Mouse (Mus musculus) heart, embryonic 12.5 days (tissue): ENCODE measurements around the gene Htra2. TPM values are rescaled to one million over a fixed set of nuclear protein-coding genes. Genes with fewer than 3 reads are reported as not detected.

Experiments used
- ATAC-seq: fragments of 200-750 bp; cut with Nextera tagmentation; 2 replicates; pipeline ENCODE4 v1.8.0; 2017; ENCODE audit warnings: moderate TSS enrichment, moderate library complexity; ENCODE audit not compliant: insufficient number of reproducible peaks, low FRiP score
- H3K27ac ChIP-seq: fragments of 300-500 bp; sonication (generic); 2 replicates; pipeline ENCODE4 v1.5.1; 2016; ENCODE audit warnings: mild to moderate bottlenecking, moderate library complexity; ENCODE audit not compliant: poor library complexity, severe bottlenecking
- H3K27me3 ChIP-seq: fragments of 300-500 bp; sonication (generic); replicated peaks from 2 replicates; pipeline ENCODE4 v1.6.1; 2016; ENCODE audit warnings: mild to moderate bottlenecking, moderate library complexity
- H3K36me3 ChIP-seq: fragments of 300-500 bp; sonication (generic); 2 replicates; pipeline ENCODE4 v1.6.1; 2016; ENCODE audit warnings: mild to moderate bottlenecking, moderate library complexity
- H3K4me1 ChIP-seq: fragments of 300-500 bp; sonication (generic); replicated peaks from 2 replicates; pipeline ENCODE4 v1.6.1; 2016; ENCODE audit warnings: mild to moderate bottlenecking
- H3K4me2 ChIP-seq: fragments of 300-500 bp; sonication (generic); 2 replicates; pipeline ENCODE4 v1.6.1; 2016; ENCODE audit warnings: mild to moderate bottlenecking, moderate library complexity
- H3K4me3 ChIP-seq: fragments of 300-500 bp; sonication (generic); 2 replicates; pipeline ENCODE4 v1.5.1; 2016; ENCODE audit warnings: mild to moderate bottlenecking
- H3K9ac ChIP-seq: fragments of 300-500 bp; sonication (generic); 2 replicates; pipeline ENCODE4 v1.6.1; 2016; ENCODE audit warnings: mild to moderate bottlenecking, moderate library complexity
- H3K9me3 ChIP-seq: fragments of 300-500 bp; sonication (generic); replicated peaks from 2 replicates; pipeline ENCODE4 v1.6.1; 2016; ENCODE audit warnings: mild to moderate bottlenecking, moderate library complexity
- WGBS: fragments of 180-500 bp; shearing (Covaris S2); methylation state at CpG from one replicate; pipeline ENCODE4 v1.1.7; 2016; 5-methylcytosine and 5-hydroxymethylcytosine counted together
- polyA plus RNA-seq: library from polyadenylated mRNA; unstranded; fragments of >200 nt; fragmentation: Nextera tagmentation; extraction: Ambion mirVana; gene quantifications from 2 replicates; pipeline ENCODE4 v1.2.1, GENCODE M21; 2016

The Htra2 gene
- polyA plus RNA-seq = 86.7 and 86.9 TPM in 2 replicates

DNA sequence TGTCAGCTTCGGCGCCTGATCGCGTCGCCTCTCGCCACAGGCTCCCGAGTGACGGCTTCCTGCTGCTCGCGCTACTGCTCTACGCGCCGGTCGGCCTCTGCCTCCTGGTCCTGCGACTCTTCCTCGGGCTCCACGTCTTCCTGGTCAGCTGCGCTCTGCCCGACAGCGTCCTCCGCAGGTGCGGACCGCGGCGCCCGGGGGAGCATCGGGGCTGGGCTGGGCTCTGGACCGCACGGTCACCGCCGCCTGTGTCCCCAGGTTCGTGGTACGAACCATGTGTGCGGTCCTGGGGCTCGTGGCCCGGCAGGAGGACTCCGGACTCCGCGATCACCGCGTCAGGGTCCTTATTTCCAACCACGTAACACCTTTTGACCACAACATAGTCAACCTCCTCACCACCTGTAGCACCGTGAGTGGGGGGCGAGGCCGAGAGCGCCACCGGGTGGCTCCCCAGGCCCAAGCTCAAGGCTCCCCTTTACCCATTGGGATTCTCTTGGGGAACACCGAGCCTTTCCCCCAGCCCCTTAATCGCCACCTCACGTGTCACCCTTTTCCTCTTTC is at the start of gene Htra2:
Gene Htra2 (minus strand): TSS at position 403 of the 561 bp plus-strand sequence.
- peaks cover 33% of the 10 kb centered on the region for H3K36me3 ChIP-seq
- peak within 1 kb of the TSS; percentile 99 for H3K4me2 ChIP-seq
- WGBS = under 1% methylated on average over 49 of the region's 50 CpGs
- H3K4me3 ChIP-seq = peak within 1 kb of the TSS; percentile 84
- peaks cover 4% of the 10 kb centered on the region for H3K27me3 ChIP-seq
- peak within 1 kb of the TSS; percentile 85 for H3K27ac ChIP-seq
- H3K9me3 ChIP-seq = no peaks in the 10 kb centered on the region
- peaks cover 21% of the 10 kb centered on the region for H3K4me1 ChIP-seq
- peak; percentile 37 for ATAC-seq
- peak within 1 kb of the TSS; percentile 93 for H3K9ac ChIP-seq

DNA sequence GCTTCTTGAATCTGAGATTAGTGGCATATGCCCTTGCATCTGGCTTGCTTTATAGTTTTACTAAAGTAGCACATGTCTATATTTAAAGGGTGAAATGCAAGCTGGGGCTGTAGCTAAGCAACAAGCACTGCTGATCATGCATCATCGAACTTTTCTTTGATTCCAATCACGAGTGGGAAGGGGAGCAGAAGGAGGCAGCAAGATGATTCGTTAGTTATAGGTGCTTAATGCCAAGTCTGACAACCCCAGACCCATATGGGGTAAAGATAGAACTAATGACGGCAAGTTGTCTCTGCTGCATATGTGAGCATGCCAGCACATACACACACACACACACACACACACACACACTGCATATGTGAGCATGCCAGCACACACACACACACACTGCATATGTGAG is 49.1 kb upstream of the Htra2 start:
- Histone ChIP-seq H3K27me3 (peaks cover 11% of the 10 kb centered on the region), H3K27ac (no peak overlapping the region), H3K36me3 (0 out of 2 replicates have a peak, but pooled peaks cover 7% of the 10 kb centered on the region), H3K4me1 (peaks cover 28% of the 10 kb centered on the region), H3K4me3 (no peak overlapping the region), H3K4me2 (no peak overlapping the region), H3K9ac (no peak overlapping the region), H3K9me3 (no peaks in the 10 kb centered on the region)
- 85% methylated on average over 4 of the region's 4 CpGs for WGBS
- ATAC-seq = no peak

DNA sequence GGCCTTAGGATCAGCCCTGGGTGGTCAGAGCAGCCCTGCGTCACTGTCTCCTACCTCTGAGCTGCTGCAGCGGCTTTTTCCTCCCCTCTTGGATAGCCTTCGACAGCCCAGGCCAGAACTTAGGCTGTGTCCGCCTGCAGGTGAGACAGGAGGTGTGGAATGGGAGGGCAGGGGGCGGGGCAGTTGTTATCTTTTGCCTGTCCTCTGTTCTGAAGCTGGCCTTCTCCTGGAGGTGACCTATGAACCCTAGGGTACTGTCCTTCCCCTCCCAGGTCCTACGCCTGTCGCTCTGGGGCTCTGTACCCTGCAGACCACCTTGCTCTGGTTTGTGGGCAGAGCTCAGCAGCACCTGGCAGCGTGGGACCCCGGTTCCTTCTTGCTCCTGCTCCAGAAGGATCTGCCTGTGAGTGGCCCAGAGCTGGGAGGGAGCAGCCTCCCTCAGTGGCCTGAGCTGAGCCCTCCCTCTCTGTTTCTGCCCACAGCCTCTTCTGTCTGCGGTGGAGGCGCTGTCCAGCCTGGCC is 48.1 kb upstream of the Htra2 start:
- H3K4me1 ChIP-seq = peaks cover 24% of the 10 kb centered on the region
- WGBS = 46% methylated on average over 11 of the region's 11 CpGs

DNA sequence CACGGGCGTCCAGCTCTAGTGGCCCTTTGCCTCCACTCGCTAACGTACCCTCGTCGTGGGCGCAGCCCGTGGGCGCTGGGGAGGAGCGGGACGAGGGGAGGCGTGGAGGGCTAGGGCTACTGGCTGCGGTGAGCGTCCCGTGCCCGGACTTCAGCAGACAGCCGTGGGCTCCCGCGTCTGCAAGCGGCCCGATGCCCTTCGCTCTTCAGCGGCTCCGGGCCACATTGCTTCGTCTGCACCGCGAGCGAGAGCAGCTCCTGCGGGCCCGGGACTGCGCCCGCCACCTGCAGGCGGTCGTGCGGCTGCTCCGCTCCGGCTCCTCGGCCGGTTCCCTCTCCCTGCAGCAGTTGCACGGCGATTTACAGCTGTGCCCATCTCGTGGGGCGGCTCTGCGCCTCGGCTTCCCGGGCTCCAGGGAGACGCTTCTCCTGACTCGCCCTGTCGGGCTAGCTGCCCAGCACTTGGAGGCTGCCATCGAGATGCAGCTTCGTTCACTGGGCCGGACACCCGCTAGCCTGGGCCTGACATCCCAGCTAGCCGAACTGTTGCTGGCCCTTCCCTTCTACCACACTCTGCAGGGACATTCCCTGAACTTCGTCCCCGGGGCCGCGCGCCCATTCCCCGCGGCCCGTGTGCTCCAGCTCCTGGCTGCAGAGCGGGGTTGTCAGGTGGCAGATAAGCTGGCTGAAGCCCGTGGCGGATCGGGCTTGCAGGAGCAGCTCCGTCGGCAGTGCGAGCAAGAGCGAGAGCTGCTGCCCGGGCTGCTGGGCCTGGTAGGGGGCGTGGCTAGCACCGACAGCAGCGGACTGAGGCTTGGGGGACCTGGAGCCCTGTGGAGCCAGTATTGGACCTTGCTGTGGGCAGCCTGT is 46.8 kb upstream of the Htra2 start:
- 0 out of 2 replicates have a peak, but pooled peaks cover 7% of the 10 kb centered on the region for H3K36me3 ChIP-seq
- H3K4me1 ChIP-seq = peaks cover 15% of the 10 kb centered on the region
- peak overlapping the region; percentile 68 for H3K27ac ChIP-seq
- H3K4me2 ChIP-seq = peak overlapping the region; percentile 100
- H3K9me3 ChIP-seq = no peaks in the 10 kb centered on the region; the same call in 1 of the 2 replicates
- under 1% methylated on average over 74 of the region's 74 CpGs for WGBS
- ATAC-seq = peak; percentile 84
- H3K9ac ChIP-seq = peak overlapping the region; percentile 90
- peak overlapping the region; percentile 74 for H3K4me3 ChIP-seq
- peaks cover 13% of the 10 kb centered on the region for H3K27me3 ChIP-seq

More for the DNA sequence above, 48.1 kb upstream of the Htra2 start:
- Histone ChIP-seq H3K27ac (no peak overlapping the region), H3K9me3 (no peaks in the 10 kb centered on the region), H3K4me3 (no peak overlapping the region), H3K27me3 (peaks cover 13% of the 10 kb centered on the region), H3K36me3 (0 out of 2 replicates have a peak, but pooled peaks cover 7% of the 10 kb centered on the region), H3K9ac (peak overlapping the region; percentile 90; the same call in 1 of the 2 replicates), H3K4me2 (peak overlapping the region; percentile 100; the same call in 1 of the 2 replicates)
- ATAC-seq = no peak

DNA sequence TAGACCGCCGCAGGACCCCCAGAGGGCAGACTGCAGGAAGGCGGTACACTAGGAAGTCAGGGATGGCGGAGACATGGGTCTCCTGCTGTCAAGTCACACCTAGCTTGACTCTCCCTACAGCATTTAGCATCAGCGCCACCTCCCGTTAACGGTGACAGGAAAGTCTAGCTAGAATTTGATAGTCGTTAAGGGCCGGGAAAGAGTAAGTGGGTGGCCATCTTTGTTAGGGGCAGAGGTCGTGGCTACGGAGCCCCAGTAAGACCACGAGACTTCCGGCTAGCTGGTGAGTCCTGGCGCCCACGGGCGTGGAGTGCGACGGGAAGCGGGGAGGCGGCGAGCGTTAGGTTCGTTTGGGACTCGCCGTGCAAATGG is 46.2 kb upstream of the Htra2 start, which contains the start of the genes Ccdc142 and Gm42688:
Gene Ccdc142 (plus strand): TSS at position 286 of the 372 bp plus-strand sequence.
Gene Gm42688 (plus strand): TSS at position 302 of the 372 bp plus-strand sequence.
- under 1% methylated on average over 25 of the region's 25 CpGs for WGBS
- Histone ChIP-seq H3K9me3 (no peaks in the 10 kb centered on the region; the same call in 1 of the 2 replicates), H3K4me3 (peak within 1 kb of the TSS; percentile 74), H3K4me2 (peak within 1 kb of the TSS; percentile 100), H3K27me3 (peaks cover 17% of the 10 kb centered on the region), H3K27ac (peak within 1 kb of the TSS; percentile 68), H3K36me3 (0 out of 2 replicates have a peak, but pooled peaks cover 7% of the 10 kb centered on the region), H3K4me1 (peaks cover 15% of the 10 kb centered on the region), H3K9ac (peak within 1 kb of the TSS; percentile 90)
- peak; percentile 86 for ATAC-seq

DNA sequence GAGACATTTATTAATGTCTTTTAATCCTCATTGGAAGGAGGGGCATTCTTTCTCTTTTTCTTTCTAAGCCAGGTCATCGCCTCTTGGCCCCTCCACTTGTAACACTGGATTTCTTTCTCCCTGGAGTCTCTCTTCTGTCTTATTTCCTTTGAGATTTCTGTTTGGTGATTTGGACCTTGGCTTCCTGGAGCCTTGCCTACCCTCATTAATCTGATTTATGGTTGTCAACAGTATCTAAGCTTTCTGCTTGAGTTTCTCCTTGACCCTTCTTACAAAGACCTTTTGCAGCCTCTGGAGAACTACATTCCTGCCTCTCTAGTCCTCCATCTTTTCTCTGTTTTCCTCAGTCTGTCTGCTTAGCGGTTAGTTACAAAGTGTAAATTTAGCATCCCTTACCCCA is 43.3 kb upstream of the Htra2 start:
- Histone ChIP-seq H3K27me3 (peaks cover 34% of the 10 kb centered on the region), H3K4me3 (no peak overlapping the region), H3K4me2 (no peak overlapping the region), H3K4me1 (peaks cover 13% of the 10 kb centered on the region), H3K27ac (no peak overlapping the region), H3K9me3 (peaks cover 7% of the 10 kb centered on the region; the same call in 1 of the 2 replicates), H3K36me3 (no peaks in the 10 kb centered on the region), H3K9ac (no peak overlapping the region)
- 57% methylated on average over 2 of the region's 2 CpGs for WGBS
- ATAC-seq = no peak

DNA sequence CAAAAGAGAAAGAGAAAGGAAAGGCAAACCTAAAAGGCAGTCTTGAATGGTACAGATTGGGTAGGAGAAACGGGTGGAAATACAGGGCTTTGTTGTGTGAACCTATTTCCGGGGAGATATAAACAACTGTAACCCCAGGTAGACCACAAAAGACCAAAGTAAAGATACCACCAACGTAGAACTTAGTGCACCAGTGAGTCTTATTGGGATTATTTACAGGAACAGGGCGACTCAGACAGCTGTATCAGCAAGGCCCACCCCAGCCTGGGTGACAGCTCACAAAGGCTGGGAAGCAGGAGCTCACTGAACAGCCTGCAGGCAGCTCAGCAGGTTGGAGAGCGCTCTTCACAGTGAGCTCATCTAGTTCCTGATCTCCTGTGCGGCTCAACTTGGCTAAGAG is 40.9 kb upstream of the Htra2 start:
- H3K4me3 ChIP-seq = no peak overlapping the region
- ATAC-seq = no peak
- peaks cover 37% of the 10 kb centered on the region for H3K27me3 ChIP-seq
- peaks cover 5% of the 10 kb centered on the region; the same call in 1 of the 2 replicates for H3K4me1 ChIP-seq
- H3K9me3 ChIP-seq = peaks cover 7% of the 10 kb centered on the region; the same call in 1 of the 2 replicates
- H3K4me2 ChIP-seq = no peak overlapping the region
- no peak overlapping the region for H3K9ac ChIP-seq
- no peaks in the 10 kb centered on the region for H3K36me3 ChIP-seq
- WGBS = 41% methylated on average over 6 of the region's 6 CpGs
- H3K27ac ChIP-seq = no peak overlapping the region

DNA sequence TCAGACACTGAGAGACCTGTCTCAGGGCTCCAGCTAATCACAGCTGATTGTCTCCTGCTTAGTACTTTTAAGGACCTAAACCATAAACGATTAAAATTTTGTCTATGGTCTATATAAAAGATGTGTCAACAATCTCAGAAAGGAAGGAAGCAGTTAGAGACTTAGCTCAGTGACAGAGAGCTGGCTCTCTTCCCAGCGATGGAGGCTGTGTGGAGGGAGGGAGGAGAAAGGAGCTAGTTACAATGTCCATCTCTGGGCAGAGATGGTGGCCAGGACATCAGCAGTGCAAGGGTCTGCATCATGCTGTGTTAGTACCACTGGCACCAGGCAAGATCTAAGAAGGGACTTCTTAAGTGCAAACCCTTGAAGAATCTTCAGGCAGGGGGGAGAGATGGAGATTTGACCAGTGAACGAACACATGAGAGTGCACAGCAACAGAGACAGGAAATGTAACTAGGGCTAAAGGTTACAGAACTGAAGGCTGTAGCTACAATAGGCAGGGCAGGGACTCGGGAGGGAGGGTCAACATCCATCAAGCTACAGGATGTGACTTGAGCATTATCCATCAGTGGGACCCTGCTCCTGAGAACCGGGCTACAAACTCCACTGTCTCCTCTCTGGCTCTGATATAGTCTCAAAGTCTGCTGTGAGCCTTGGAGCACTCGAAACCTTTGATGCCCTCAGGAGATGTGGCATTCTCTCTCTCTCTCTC is 37.5 kb upstream of the Htra2 start:
- Histone ChIP-seq H3K4me3 (no peak overlapping the region), H3K27ac (no peak overlapping the region), H3K27me3 (peaks cover 60% of the 10 kb centered on the region), H3K4me1 (peaks cover 11% of the 10 kb centered on the region), H3K9me3 (peaks cover 7% of the 10 kb centered on the region; the same call in 1 of the 2 replicates), H3K36me3 (no peaks in the 10 kb centered on the region), H3K4me2 (no peak overlapping the region), H3K9ac (no peak overlapping the region)
- no peak for ATAC-seq
- WGBS = 33% methylated on average over 6 of the region's 6 CpGs

DNA sequence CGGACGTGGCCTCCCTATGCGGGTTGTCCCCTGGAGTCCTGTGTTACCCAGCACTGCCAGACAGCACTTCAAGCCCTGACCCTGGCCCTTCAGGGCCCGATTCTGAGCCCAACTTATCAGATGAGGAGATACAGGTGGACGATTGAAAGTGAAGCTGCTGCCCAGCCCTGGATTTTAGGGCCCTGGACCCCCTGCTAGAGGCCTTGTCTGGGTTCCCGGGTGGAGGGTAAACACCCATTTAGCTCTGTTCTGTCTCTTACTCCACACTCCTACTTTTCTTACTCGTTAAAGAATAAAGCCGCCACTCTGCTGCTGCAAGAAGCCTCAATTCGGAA is 32.8 kb upstream of the Htra2 start:
- H3K9me3 ChIP-seq = no peaks in the 10 kb centered on the region
- no peaks in the 10 kb centered on the region for H3K36me3 ChIP-seq
- no peak for ATAC-seq
- no peak overlapping the region for H3K27ac ChIP-seq
- peaks cover 82% of the 10 kb centered on the region for H3K27me3 ChIP-seq
- H3K4me2 ChIP-seq = peak overlapping the region; percentile 68
- WGBS = 11% methylated on average over 9 of the region's 9 CpGs
- H3K4me3 ChIP-seq = peak overlapping the region; percentile 39
- H3K9ac ChIP-seq = no peak overlapping the region
- peaks cover 25% of the 10 kb centered on the region for H3K4me1 ChIP-seq

DNA sequence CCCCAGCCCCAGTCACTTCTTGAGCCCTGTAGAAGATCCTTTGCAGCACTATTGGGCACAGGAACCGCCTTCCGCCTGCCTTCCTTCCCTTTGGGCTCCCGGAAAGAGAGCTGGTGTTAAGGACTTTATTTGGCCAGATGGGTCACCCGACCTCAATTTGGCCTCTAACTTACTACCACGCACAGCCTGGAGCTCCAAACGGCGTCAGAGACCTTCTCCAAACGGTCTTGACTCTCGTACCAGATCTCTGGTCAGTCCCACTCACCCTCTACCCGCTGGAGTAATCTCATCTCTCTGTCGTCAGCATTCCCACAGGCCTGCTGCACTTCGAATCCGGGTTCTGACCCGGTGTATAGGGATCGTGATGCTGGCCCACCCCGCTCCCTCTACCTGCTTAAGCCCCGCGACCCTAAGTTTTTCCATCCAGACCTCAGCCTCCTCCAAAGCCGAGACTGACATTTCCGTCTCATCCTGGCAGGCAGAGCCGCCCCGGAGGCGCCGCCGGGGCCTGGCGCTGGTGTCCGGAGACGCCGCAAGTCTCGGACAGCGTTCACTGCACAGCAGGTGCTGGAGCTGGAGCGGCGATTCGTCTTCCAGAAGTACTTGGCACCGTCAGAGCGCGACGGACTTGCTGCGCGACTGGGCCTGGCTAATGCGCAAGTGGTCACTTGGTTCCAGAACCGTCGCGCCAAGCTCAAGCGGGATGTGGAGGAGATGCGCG is 32.3 kb upstream of the Htra2 start:
- 1% methylated on average over 47 of the region's 47 CpGs for WGBS
- peak overlapping the region; percentile 1; the same call in 1 of the 2 replicates for H3K9ac ChIP-seq
- ATAC-seq = no peak

More for the DNA sequence above, 32.3 kb upstream of the Htra2 start:
- Histone ChIP-seq H3K36me3 (peaks cover 2% of the 10 kb centered on the region; the same call in 1 of the 2 replicates), H3K9me3 (no peaks in the 10 kb centered on the region), H3K4me3 (peak overlapping the region; percentile 39), H3K27ac (no peak overlapping the region), H3K27me3 (peaks cover 83% of the 10 kb centered on the region), H3K4me1 (peaks cover 22% of the 10 kb centered on the region), H3K4me2 (peak overlapping the region; percentile 68)
